Comparison of ENCODE assay signal across 8 mouse cellular contexts in genomic region chr5:35970380-35971105, GRCm38 (mm10).
DNase-seq lines count a peak whose midpoint lies in the region; ATAC-seq and TF ChIP-seq lines count a peak whose summit lies in the region.

No protein-coding gene starts in this region.

- TF ChIP-seq CTCF in liver, postnatal 0 days (IDR thresholded peaks at IDR 0.05; ENCODE audit: low read depth), result no peak

- no peak for TF ChIP-seq POLR2A in limb, embryonic 14.5 days (IDR thresholded peaks at IDR 0.05; ENCODE audit: borderline replicate concordance, extremely low read depth, insufficient read depth, insufficient read length)

- TF ChIP-seq EP300 in liver, postnatal 0 days (IDR thresholded peaks at IDR 0.05; ENCODE audit: low read depth), result no peak

- H3K4me2 ChIP-seq in liver, postnatal 0 days (ENCODE audit: low read depth, low read length), result no peak overlapping the region
- no peak overlapping the region for H3K4me2 ChIP-seq in forebrain, embryonic 16.5 days (ENCODE audit: low read length)
- H3K4me2 ChIP-seq in intestine, embryonic 15.5 days (replicated peaks), result no peak overlapping the region
- no peak overlapping the region for H3K4me2 ChIP-seq in limb, embryonic 14.5 days (replicated peaks; ENCODE audit: low read depth, low read length, severe bottlenecking)
- H3K4me2 ChIP-seq in neural tube, embryonic 12.5 days (replicated peaks), result no peak overlapping the region

- H3K4me3 ChIP-seq in liver, postnatal 0 days (ENCODE audit: low read depth, low read length), result no peak overlapping the region
- no peak overlapping the region for H3K4me3 ChIP-seq in forebrain, embryonic 16.5 days (replicated peaks; ENCODE audit: low read length)
- no peak overlapping the region for H3K4me3 ChIP-seq in intestine, embryonic 15.5 days (replicated peaks)
- H3K4me3 ChIP-seq in limb, embryonic 14.5 days (replicated peaks; ENCODE audit: low read length), result no peak overlapping the region
- no peak overlapping the region for H3K4me3 ChIP-seq in neural tube, embryonic 12.5 days

- no peaks in the 10 kb centered on the region for H3K27me3 ChIP-seq in liver, postnatal 0 days (ENCODE audit: insufficient read depth, low read length)
- no peaks in the 10 kb centered on the region for H3K27me3 ChIP-seq in forebrain, embryonic 16.5 days (replicated peaks; ENCODE audit: control insufficient read depth, insufficient read depth, low read length)
- H3K27me3 ChIP-seq in intestine, embryonic 15.5 days (replicated peaks), result no peaks in the 10 kb centered on the region
- H3K27me3 ChIP-seq in limb, embryonic 14.5 days (ENCODE audit: control insufficient read depth, insufficient read depth, low read length), result no peaks in the 10 kb centered on the region
- no peaks in the 10 kb centered on the region for H3K27me3 ChIP-seq in neural tube, embryonic 12.5 days (replicated peaks)

- 60% methylated on average over 12 of the region's 12 CpGs for WGBS in liver, postnatal 0 days (ENCODE audit: insufficient replicate concordance)
- 54% methylated on average over 12 of the region's 12 CpGs for WGBS in forebrain, embryonic 16.5 days
- WGBS in intestine, embryonic 15.5 days, result 55% methylated on average over 12 of the region's 12 CpGs
- 81% methylated on average over 12 of the region's 12 CpGs for WGBS in limb, embryonic 14.5 days
- WGBS in neural tube, embryonic 12.5 days, result 48% methylated on average over 12 of the region's 12 CpGs

- peak; percentile 10 for DNase-seq in liver
- DNase-seq in liver, postnatal 0 days, result no peak
- DNase-seq in limb, embryonic 14.5 days (ENCODE audit: low spot score), result peak; percentile 62
- no peak for DNase-seq in B cell, adult 2 months
- DNase-seq in adrenal gland, adult (ENCODE audit: inconsistent age in 2 of 2, low spot score in 1 of 2), result no peak

- no peak overlapping the region for H3K9ac ChIP-seq in liver, postnatal 0 days (replicated peaks)
- 0 out of 2 replicates have a peak overlapping the region, but pooled peaks have one; percentile 4 for H3K9ac ChIP-seq in forebrain, embryonic 16.5 days (replicated peaks; ENCODE audit: low read depth, low read length)
- H3K9ac ChIP-seq in intestine, embryonic 15.5 days, result no peak overlapping the region
- no peak overlapping the region for H3K9ac ChIP-seq in limb, embryonic 14.5 days (ENCODE audit: low read depth, low read length, severe bottlenecking)
- 0 out of 2 replicates have a peak overlapping the region, but pooled peaks have one; percentile 18 for H3K9ac ChIP-seq in neural tube, embryonic 12.5 days

- no peak for ATAC-seq in liver, postnatal 0 days
- ATAC-seq in forebrain, embryonic 16.5 days, result peak; percentile 61
- peak; percentile 45 for ATAC-seq in intestine, embryonic 15.5 days
- peak; percentile 45 for ATAC-seq in limb, embryonic 14.5 days (ENCODE audit: low FRiP score, low read depth)
- peak; percentile 58; the same call in 1 of the 2 replicates for ATAC-seq in neural tube, embryonic 12.5 days (ENCODE audit: low FRiP score, low read depth)

- H3K9me3 ChIP-seq in liver, postnatal 0 days (ENCODE audit: low read length), result no peaks in the 10 kb centered on the region
- H3K9me3 ChIP-seq in forebrain, embryonic 16.5 days (ENCODE audit: control insufficient read depth, low read length), result no peaks in the 10 kb centered on the region
- H3K9me3 ChIP-seq in intestine, embryonic 15.5 days, result no peaks in the 10 kb centered on the region
- H3K9me3 ChIP-seq in limb, embryonic 14.5 days (ENCODE audit: control insufficient read depth, low read length), result no peaks in the 10 kb centered on the region
- H3K9me3 ChIP-seq in neural tube, embryonic 12.5 days, result no peaks in the 10 kb centered on the region

- H3K27ac ChIP-seq in liver, postnatal 0 days (ENCODE audit: low read depth), result no peak overlapping the region
- peak overlapping the region; percentile 12; the same call in 1 of the 2 replicates for H3K27ac ChIP-seq in forebrain, embryonic 16.5 days (ENCODE audit: low read length)
- H3K27ac ChIP-seq in intestine, embryonic 15.5 days, result no peak overlapping the region; the same call in 1 of the 2 replicates
- H3K27ac ChIP-seq in limb, embryonic 14.5 days (replicated peaks; ENCODE audit: low read depth, low read length), result 0 out of 2 replicates have a peak overlapping the region, but pooled peaks have one; percentile 26
- peak overlapping the region; percentile 43; the same call in 1 of the 2 replicates for H3K27ac ChIP-seq in neural tube, embryonic 12.5 days

- no peaks in the 10 kb centered on the region for H3K36me3 ChIP-seq in liver, postnatal 0 days (replicated peaks; ENCODE audit: insufficient read depth, low read length)
- H3K36me3 ChIP-seq in forebrain, embryonic 16.5 days (ENCODE audit: control insufficient read depth, insufficient read depth), result peaks cover 4% of the 10 kb centered on the region
- no peaks in the 10 kb centered on the region for H3K36me3 ChIP-seq in intestine, embryonic 15.5 days
- H3K36me3 ChIP-seq in limb, embryonic 14.5 days (ENCODE audit: control insufficient read depth, insufficient read depth, low read length), result peaks cover 70% of the 10 kb centered on the region
- peaks cover 76% of the 10 kb centered on the region for H3K36me3 ChIP-seq in neural tube, embryonic 12.5 days

- no peaks in the 10 kb centered on the region for H3K4me1 ChIP-seq in liver, postnatal 0 days (ENCODE audit: insufficient read depth)
- peaks cover 7% of the 10 kb centered on the region; the same call in 1 of the 2 replicates for H3K4me1 ChIP-seq in forebrain, embryonic 16.5 days (replicated peaks; ENCODE audit: control insufficient read depth, insufficient read depth, low read length)
- H3K4me1 ChIP-seq in intestine, embryonic 15.5 days (replicated peaks), result peaks cover 31% of the 10 kb centered on the region
- H3K4me1 ChIP-seq in limb, embryonic 14.5 days (ENCODE audit: control insufficient read depth, insufficient read depth, low read length), result peaks cover 11% of the 10 kb centered on the region
- peaks cover 8% of the 10 kb centered on the region for H3K4me1 ChIP-seq in neural tube, embryonic 12.5 days

Comparison
In these comparisons a context has a peak if more than half of its experiments do, and no peak if none do; other contexts are left out.
1. DNase-seq: peak in liver (single experiment) and limb, embryonic 14.5 days (single experiment); none in liver, postnatal 0 days (single experiment), B cell, adult 2 months (0 of 2) and adrenal gland, adult (0 of 2).
2. H3K27ac ChIP-seq: peak in forebrain, embryonic 16.5 days (single experiment), limb, embryonic 14.5 days (single experiment) and neural tube, embryonic 12.5 days (single experiment); none in liver, postnatal 0 days (single experiment) and intestine, embryonic 15.5 days (single experiment).
3. H3K9ac ChIP-seq: peak in forebrain, embryonic 16.5 days (single experiment) and neural tube, embryonic 12.5 days (single experiment); none in liver, postnatal 0 days (single experiment), intestine, embryonic 15.5 days (single experiment) and limb, embryonic 14.5 days (single experiment).